In genomic region chr14:21741786-21742185, GRCm38 (mm10) we compare ENCODE assay signal across 8 mouse cellular contexts. TPM values are rescaled to one million over a fixed set of nuclear protein-coding genes. Genes with fewer than 3 reads are reported as not detected.
DNase-seq lines count a peak whose midpoint lies in the region; ATAC-seq and TF ChIP-seq lines count a peak whose summit lies in the region.

No protein-coding gene starts in this region.

- peak; percentile 67 for DNase-seq in CD4-positive helper T cell, adult 2 months (ENCODE audit: low read depth, low spot score)
- DNase-seq in monocyte, adult 2 months (ENCODE audit: low read depth in 1 of 2, low spot score in 2 of 2), result peak; percentile 33 to 58
- peak; percentile 66 to 78 for DNase-seq in spleen, postnatal 10 days (ENCODE audit: low spot score in 2 of 2)

- no peak overlapping the region for H3K9ac ChIP-seq in heart, embryonic 11.5 days (ENCODE audit: low read depth, low read length)
- no peak overlapping the region for H3K9ac ChIP-seq in kidney, embryonic 14.5 days (ENCODE audit: low read depth, low read length)
- no peak overlapping the region for H3K9ac ChIP-seq in limb, embryonic 15.5 days

- no peaks in the 10 kb centered on the region for H3K9me3 ChIP-seq in heart, embryonic 11.5 days (replicated peaks; ENCODE audit: control insufficient read depth, low read length)
- H3K9me3 ChIP-seq in kidney, embryonic 14.5 days (ENCODE audit: control insufficient read depth, low read length), result no peaks in the 10 kb centered on the region
- H3K9me3 ChIP-seq in limb, embryonic 15.5 days, result no peaks in the 10 kb centered on the region

- peak; percentile 63 for ATAC-seq in heart, embryonic 11.5 days (replicated peaks; ENCODE audit: insufficient number of reproducible peaks, low FRiP score, low TSS enrichment)
- peak; percentile 63 for ATAC-seq in kidney, embryonic 14.5 days (ENCODE audit: low FRiP score, low TSS enrichment)
- ATAC-seq in limb, embryonic 15.5 days (ENCODE audit: insufficient number of reproducible peaks, low FRiP score, low TSS enrichment, low read depth), result peak; percentile 68

- no peaks in the 10 kb centered on the region for H3K36me3 ChIP-seq in heart, embryonic 11.5 days (ENCODE audit: control insufficient read depth, insufficient read depth, low read length)
- no peaks in the 10 kb centered on the region for H3K36me3 ChIP-seq in kidney, embryonic 14.5 days (ENCODE audit: control insufficient read depth, insufficient read depth, low read length)
- H3K36me3 ChIP-seq in limb, embryonic 15.5 days, result no peaks in the 10 kb centered on the region

- 17% methylated on average over 4 of the region's 4 CpGs for WGBS in heart, embryonic 11.5 days (ENCODE audit: insufficient replicate concordance)
- WGBS in kidney, embryonic 14.5 days, result 15% methylated on average over 4 of the region's 4 CpGs
- WGBS in limb, embryonic 15.5 days, result 11% methylated on average over 4 of the region's 4 CpGs

- peaks cover 5% of the 10 kb centered on the region; the same call in 1 of the 2 replicates for H3K27me3 ChIP-seq in heart, embryonic 11.5 days (ENCODE audit: control insufficient read depth, insufficient read depth, low read length)
- no peaks in the 10 kb centered on the region for H3K27me3 ChIP-seq in kidney, embryonic 14.5 days (ENCODE audit: control insufficient read depth, insufficient read depth, low read length)
- peaks cover 4% of the 10 kb centered on the region; the same call in 1 of the 2 replicates for H3K27me3 ChIP-seq in limb, embryonic 15.5 days

- H3K4me1 ChIP-seq in bone marrow macrophage, adult 2 months (ENCODE audit: control insufficient read depth, insufficient read depth, low read length), result peaks cover 22% of the 10 kb centered on the region
- no peaks in the 10 kb centered on the region for H3K4me1 ChIP-seq in embryonic fibroblast, embryonic 13.5 days (ENCODE audit: control insufficient read depth, insufficient read depth, low read length)
- no peaks in the 10 kb centered on the region for H3K4me1 ChIP-seq in heart, embryonic 11.5 days (ENCODE audit: control insufficient read depth, insufficient read depth, low read length)
- no peaks in the 10 kb centered on the region for H3K4me1 ChIP-seq in kidney, embryonic 14.5 days (ENCODE audit: control insufficient read depth, insufficient read depth, low read length)
- peaks cover 3% of the 10 kb centered on the region; the same call in 1 of the 2 replicates for H3K4me1 ChIP-seq in limb, embryonic 15.5 days

- no peak overlapping the region for H3K27ac ChIP-seq in bone marrow macrophage, adult 2 months (ENCODE audit: insufficient read depth, low read depth, low read length)
- H3K27ac ChIP-seq in embryonic fibroblast, embryonic 13.5 days (ENCODE audit: insufficient read depth, low read length), result no peak overlapping the region
- H3K27ac ChIP-seq in heart, embryonic 11.5 days (ENCODE audit: low read depth, low read length), result no peak overlapping the region
- H3K27ac ChIP-seq in kidney, embryonic 14.5 days (ENCODE audit: low read depth, low read length), result no peak overlapping the region
- no peak overlapping the region for H3K27ac ChIP-seq in limb, embryonic 15.5 days

- TF ChIP-seq POLR2A in bone marrow macrophage, adult 2 months (IDR thresholded peaks at IDR 0.05; ENCODE audit: borderline replicate concordance, low read depth, low read length), result no peak
- no peak for TF ChIP-seq POLR2A in embryonic fibroblast, embryonic 13.5 days (IDR thresholded peaks at IDR 0.05; ENCODE audit: low read depth, low read length)

- no peak overlapping the region for H3K4me3 ChIP-seq in bone marrow macrophage, adult 2 months (ENCODE audit: insufficient read depth, low read length)
- no peak overlapping the region for H3K4me3 ChIP-seq in embryonic fibroblast, embryonic 13.5 days (ENCODE audit: insufficient read depth, low read length)
- H3K4me3 ChIP-seq in heart, embryonic 11.5 days (ENCODE audit: low read depth, low read length), result no peak overlapping the region
- no peak overlapping the region for H3K4me3 ChIP-seq in kidney, embryonic 14.5 days (ENCODE audit: low read length)
- no peak overlapping the region for H3K4me3 ChIP-seq in limb, embryonic 15.5 days

- TF ChIP-seq CTCF in bone marrow macrophage, adult 2 months (IDR thresholded peaks at IDR 0.05; ENCODE audit: low read depth, low read length), result peak; percentile 96
- TF ChIP-seq CTCF in embryonic fibroblast, embryonic 13.5 days (IDR thresholded peaks at IDR 0.05; ENCODE audit: borderline replicate concordance, insufficient read depth, low read length), result peak; percentile 84

- H3K4me2 ChIP-seq in heart, embryonic 11.5 days, result no peak overlapping the region
- no peak overlapping the region for H3K4me2 ChIP-seq in kidney, embryonic 14.5 days (replicated peaks; ENCODE audit: low read depth, low read length)
- no peak overlapping the region for H3K4me2 ChIP-seq in limb, embryonic 15.5 days

RNA-seq across cellular contexts. Expression of gene Samd8, which starts 8.5 kb away (rescaled TPM):
- polyA plus RNA-seq in bone marrow macrophage, adult 2 months (2012; ENCODE audit: insufficient read depth, insufficient read length, missing spikeins), result 19.6 and 22.9 TPM in 2 replicates
- polyA plus RNA-seq in embryonic fibroblast, embryonic 13.5 days (2011; ENCODE audit: insufficient read length, low read depth, missing spikeins), result 31.5 and 32.2 TPM in 2 replicates
- polyA plus RNA-seq in heart, embryonic 11.5 days (2014; fragmentation: Nextera tagmentation; extraction: Ambion mirVana), result 10.8 TPM in 2 replicates
- 9.8 and 13.2 TPM in 2 replicates for polyA plus RNA-seq in kidney, embryonic 14.5 days (2014; fragmentation: Nextera tagmentation; extraction: Ambion mirVana)
- polyA plus RNA-seq in limb, embryonic 15.5 days (2015; fragmentation: Nextera tagmentation; extraction: Ambion mirVana), result 10.7 and 11.1 TPM in 2 replicates

RNA-seq across cellular contexts. Expression of gene Dusp13, which starts 9.2 kb away (rescaled TPM):
- 0.79 TPM in 1 of 2 replicates, not detected in the other for polyA plus RNA-seq in bone marrow macrophage, adult 2 months (2012; ENCODE audit: insufficient read depth, insufficient read length, missing spikeins)
- not detected in 2 replicates for polyA plus RNA-seq in embryonic fibroblast, embryonic 13.5 days (2011; ENCODE audit: insufficient read length, low read depth, missing spikeins)
- not detected in 2 replicates for polyA plus RNA-seq in heart, embryonic 11.5 days (2014; fragmentation: Nextera tagmentation; extraction: Ambion mirVana)
- polyA plus RNA-seq in kidney, embryonic 14.5 days (2014; fragmentation: Nextera tagmentation; extraction: Ambion mirVana), result not detected in 2 replicates
- polyA plus RNA-seq in limb, embryonic 15.5 days (2015; fragmentation: Nextera tagmentation; extraction: Ambion mirVana), result 0.20 and 1.6 TPM in 2 replicates

RNA-seq across cellular contexts. Expression of gene Dupd1, which starts 27.4 kb away (rescaled TPM):
- not detected in 2 replicates for polyA plus RNA-seq in bone marrow macrophage, adult 2 months (2012; ENCODE audit: insufficient read depth, insufficient read length, missing spikeins)
- polyA plus RNA-seq in embryonic fibroblast, embryonic 13.5 days (2011; ENCODE audit: insufficient read length, low read depth, missing spikeins), result not detected in 2 replicates
- 0.73 TPM in 1 of 2 replicates, not detected in the other for polyA plus RNA-seq in heart, embryonic 11.5 days (2014; fragmentation: Nextera tagmentation; extraction: Ambion mirVana)
- polyA plus RNA-seq in kidney, embryonic 14.5 days (2014; fragmentation: Nextera tagmentation; extraction: Ambion mirVana), result not detected in 2 replicates
- polyA plus RNA-seq in limb, embryonic 15.5 days (2015; fragmentation: Nextera tagmentation; extraction: Ambion mirVana), result 0.47 and 2.1 TPM in 2 replicates
